Mouse (Mus musculus): ENCODE measurements at regions not wholly inside any gene's neighbourhood (a gene's known extent, or its start where the extent isn't known, plus 50 kb on each side); places are given as distances from the start of the nearest gene placed in this dataset.

- TF ChIP-seq MAFK (IDR thresholded peaks at IDR 0.05; ENCODE audit: insufficient read depth, low read depth, low read length), result no peak
- no peak for TF ChIP-seq ZNF384 (IDR thresholded peaks at IDR 0.05; ENCODE audit: low read depth, low read length)
- TF ChIP-seq HCFC1 (IDR thresholded peaks at IDR 0.05; ENCODE audit: borderline replicate concordance, insufficient read depth, low read length), result no peak
Observed at GRCm38 (mm10) chr2:15157622-15158021, 102.8 kb upstream of the Nsun6 start.

Data from ES-E14 (cell line).